ENCODE assay signal across 18 mouse cellular contexts in genomic region chr7:44776849-44777498, GRCm38 (mm10). TPM values are rescaled to one million over a fixed set of nuclear protein-coding genes. Genes with fewer than 3 reads are reported as not detected.
A peak's percentile ranks its signal among the peaks of the same experiment; 100 is the strongest.
DNase-seq lines count a peak whose midpoint lies in the region; ATAC-seq and TF ChIP-seq lines count a peak whose summit lies in the region.
"Had no signal": no experiment of that assay in that cellular context is flagged by ENCODE, and none has a peak within 500 bp of the region (broad histone marks: within the 10 kb centered on the region; RNA-seq: fewer than 3 reads in every experiment).

No protein-coding gene starts in this region.

- no peaks in the 10 kb centered on the region for H3K79me2 ChIP-seq in C2C12 (ENCODE audit: control insufficient read depth, insufficient read depth)

- no peak for ATAC-seq in liver, embryonic 11.5 days (replicated peaks; ENCODE audit: low FRiP score)
- no peak for ATAC-seq in embryonic facial prominence, embryonic 14.5 days (ENCODE audit: low read depth)
- peak; percentile 30 for ATAC-seq in liver, embryonic 15.5 days (ENCODE audit: insufficient read depth)
- ATAC-seq: forebrain, postnatal 0 days; Patski had no signal

- H3K4me1 ChIP-seq in liver, embryonic 11.5 days (replicated peaks; ENCODE audit: control insufficient read depth, insufficient read depth, low read length) = peaks cover 10% of the 10 kb centered on the region
- H3K4me1 ChIP-seq in embryonic facial prominence, embryonic 14.5 days (ENCODE audit: control insufficient read depth, insufficient read depth, low read length) = no peaks in the 10 kb centered on the region
- peaks cover 36% of the 10 kb centered on the region for H3K4me1 ChIP-seq in liver, embryonic 15.5 days (replicated peaks)

- no peak overlapping the region for H3K9ac ChIP-seq in liver, embryonic 11.5 days (ENCODE audit: low read depth, low read length)
- H3K9ac ChIP-seq in embryonic facial prominence, embryonic 14.5 days (ENCODE audit: low read depth, low read length) = no peak overlapping the region
- H3K9ac ChIP-seq in liver, embryonic 15.5 days = no peak overlapping the region
- H3K9ac ChIP-seq: forebrain, postnatal 0 days; hindbrain, embryonic 14.5 days had no signal

- no peaks in the 10 kb centered on the region for H3K9me3 ChIP-seq in liver, embryonic 11.5 days (ENCODE audit: control insufficient read depth, low read length)
- no peaks in the 10 kb centered on the region for H3K9me3 ChIP-seq in embryonic facial prominence, embryonic 14.5 days (ENCODE audit: control insufficient read depth, low read length)
- no peaks in the 10 kb centered on the region for H3K9me3 ChIP-seq in liver, embryonic 15.5 days (replicated peaks)

- no peak overlapping the region for H3ac ChIP-seq in C2C12 (ENCODE audit: control insufficient read depth, insufficient read length, low read depth)

- H3K4me3 ChIP-seq in liver, embryonic 11.5 days (ENCODE audit: low read depth, low read length) = no peak overlapping the region
- H3K4me3 ChIP-seq in C2C12 (ENCODE audit: insufficient read depth, poor library complexity, severe bottlenecking) = no peak overlapping the region
- H3K4me3 ChIP-seq in embryonic facial prominence, embryonic 14.5 days (ENCODE audit: low read depth, low read length) = no peak overlapping the region
- H3K4me3 ChIP-seq in liver, embryonic 15.5 days (replicated peaks) = no peak overlapping the region

- no peak overlapping the region for H3K4me2 ChIP-seq in liver, embryonic 11.5 days
- H3K4me2 ChIP-seq in embryonic facial prominence, embryonic 14.5 days (ENCODE audit: low read depth, low read length) = no peak overlapping the region
- H3K4me2 ChIP-seq in liver, embryonic 15.5 days = peak overlapping the region; percentile 32; the same call in 1 of the 2 replicates
- H3K4me2 ChIP-seq: hindbrain, embryonic 14.5 days had no signal

- peaks cover 5% of the 10 kb centered on the region; the same call in 1 of the 2 replicates for H3K36me3 ChIP-seq in liver, embryonic 11.5 days (ENCODE audit: control insufficient read depth, insufficient read depth, low read length)
- H3K36me3 ChIP-seq in C2C12 (ENCODE audit: control insufficient read depth, insufficient read depth) = peaks cover 4% of the 10 kb centered on the region
- H3K36me3 ChIP-seq in embryonic facial prominence, embryonic 14.5 days (ENCODE audit: control insufficient read depth, insufficient read depth, low read length) = peaks cover 56% of the 10 kb centered on the region
- H3K36me3 ChIP-seq in liver, embryonic 15.5 days (replicated peaks) = peaks cover 48% of the 10 kb centered on the region

- H3K79me3 ChIP-seq in C2C12 (ENCODE audit: low read depth) = no peaks in the 10 kb centered on the region

- H3K27me3 ChIP-seq in liver, embryonic 11.5 days (replicated peaks; ENCODE audit: control insufficient read depth, insufficient read depth, low read length) = no peaks in the 10 kb centered on the region
- no peaks in the 10 kb centered on the region for H3K27me3 ChIP-seq in C2C12 (ENCODE audit: control insufficient read depth, insufficient read depth, insufficient read length)
- H3K27me3 ChIP-seq in embryonic facial prominence, embryonic 14.5 days (replicated peaks; ENCODE audit: control insufficient read depth, insufficient read depth, low read length) = no peaks in the 10 kb centered on the region
- no peaks in the 10 kb centered on the region for H3K27me3 ChIP-seq in liver, embryonic 15.5 days
- H3K27me3 ChIP-seq: CH12.LX, Patski had no signal

- no peak for TF ChIP-seq CTCF in C2C12 (IDR thresholded peaks at IDR 0.05; ENCODE audit: control insufficient read depth, insufficient read depth, insufficient read length)

- peak; percentile 60 for DNase-seq in liver
- no peak for DNase-seq in liver, embryonic 11.5 days (ENCODE audit: low spot score)
- peak; percentile 9 for DNase-seq in embryonic facial prominence, embryonic 14.5 days (ENCODE audit: low spot score)
- DNase-seq in urinary bladder, postnatal 14 days (ENCODE audit: low spot score) = no peak
- DNase-seq in cerebellum, postnatal 25 days = no peak
- no peak for DNase-seq in kidney, adult 11 months
- DNase-seq: cerebellum, adult 2 months; forebrain, postnatal 0 days; gastrocnemius, postnatal 14 days; kidney, adult 18-20 months; kidney, postnatal 14 days; midbrain, embryonic 14.5 days; thymus, adult 2 months had no signal

- 87% methylated on average over 9 of the region's 9 CpGs for WGBS in liver, embryonic 11.5 days
- WGBS in embryonic facial prominence, embryonic 14.5 days = 79% methylated on average over 9 of the region's 9 CpGs
- WGBS in liver, embryonic 15.5 days (ENCODE audit: insufficient replicate concordance) = 81% methylated on average over 9 of the region's 9 CpGs

- H3K27ac ChIP-seq in liver, embryonic 11.5 days (ENCODE audit: low read depth, low read length) = no peak overlapping the region
- H3K27ac ChIP-seq in embryonic facial prominence, embryonic 14.5 days (replicated peaks; ENCODE audit: low read depth, low read length) = no peak overlapping the region
- H3K27ac ChIP-seq in liver, embryonic 15.5 days (replicated peaks) = peak overlapping the region; percentile 83
- H3K27ac ChIP-seq: hindbrain, embryonic 14.5 days had no signal

TF ChIP-seq in C2C12, 6 proteins besides CTCF, POLR2A, EP300 and RAD21:
- TF ChIP-seq MAX (IDR thresholded peaks at IDR 0.05) (no peak), MYOG (IDR thresholded peaks at IDR 0.05; ENCODE audit: control insufficient read depth, extremely low read depth, insufficient read length) (no peak), USF1 (IDR thresholded peaks at IDR 0.05; ENCODE audit: low read depth) (no peak), FOSL1 (IDR thresholded peaks at IDR 0.05; ENCODE audit: insufficient read depth, low read length, poor library complexity, severe bottlenecking) (peak; percentile 25), MYOD1 (IDR thresholded peaks at IDR 0.05; ENCODE audit: control insufficient read depth, insufficient read length, low read depth) (peak; percentile 16)

RNA-seq across cellular contexts. Expression of gene Zfp473, which starts 26.1 kb away (rescaled TPM):
- polyA plus RNA-seq in liver, embryonic 11.5 days (2014; fragmentation: Nextera tagmentation; extraction: Ambion mirVana) = 2.7 TPM in 2 replicates
- polyA plus RNA-seq in C2C12 (2012; fragmentation: generic; extraction: Trizol) = 0.29 TPM
- polyA plus RNA-seq in embryonic facial prominence, embryonic 14.5 days (2014; fragmentation: Nextera tagmentation; extraction: Ambion mirVana) = 1.1 and 1.7 TPM in 2 replicates
- 0.94 and 1.0 TPM in 2 replicates for polyA plus RNA-seq in liver, embryonic 15.5 days (2015; fragmentation: Nextera tagmentation; extraction: Ambion mirVana)

RNA-seq across cellular contexts. Expression of gene Vrk3, which starts 28.8 kb away (rescaled TPM):
- 36.4 and 39.2 TPM in 2 replicates for polyA plus RNA-seq in liver, embryonic 11.5 days (2014; fragmentation: Nextera tagmentation; extraction: Ambion mirVana)
- 20.0 TPM for polyA plus RNA-seq in C2C12 (2012; fragmentation: generic; extraction: Trizol)
- 24.8 and 29.3 TPM in 2 replicates for polyA plus RNA-seq in embryonic facial prominence, embryonic 14.5 days (2014; fragmentation: Nextera tagmentation; extraction: Ambion mirVana)
- polyA plus RNA-seq in liver, embryonic 15.5 days (2015; fragmentation: Nextera tagmentation; extraction: Ambion mirVana) = 28.1 and 30.0 TPM in 2 replicates

RNA-seq across cellular contexts. Expression of gene Nup62, which starts 38.9 kb away (rescaled TPM):
- 85.7 and 91.4 TPM in 2 replicates for polyA plus RNA-seq in liver, embryonic 11.5 days (2014; fragmentation: Nextera tagmentation; extraction: Ambion mirVana)
- 102 TPM for polyA plus RNA-seq in C2C12 (2012; fragmentation: generic; extraction: Trizol)
- polyA plus RNA-seq in embryonic facial prominence, embryonic 14.5 days (2014; fragmentation: Nextera tagmentation; extraction: Ambion mirVana) = 47.0 and 51.1 TPM in 2 replicates
- 48.8 and 51.2 TPM in 2 replicates for polyA plus RNA-seq in liver, embryonic 15.5 days (2015; fragmentation: Nextera tagmentation; extraction: Ambion mirVana)

RNA-seq across cellular contexts. Expression of gene Il4i1, which starts 39.2 kb away (rescaled TPM):
- 1.3 and 2.9 TPM in 2 replicates for polyA plus RNA-seq in liver, embryonic 11.5 days (2014; fragmentation: Nextera tagmentation; extraction: Ambion mirVana)
- 0.63 TPM for polyA plus RNA-seq in C2C12 (2012; fragmentation: generic; extraction: Trizol)
- polyA plus RNA-seq in embryonic facial prominence, embryonic 14.5 days (2014; fragmentation: Nextera tagmentation; extraction: Ambion mirVana) = 0.78 and 1.4 TPM in 2 replicates
- 0.35 and 0.46 TPM in 2 replicates for polyA plus RNA-seq in liver, embryonic 15.5 days (2015; fragmentation: Nextera tagmentation; extraction: Ambion mirVana)

RNA-seq across cellular contexts. Expression of gene Atf5, which starts 39.5 kb away (rescaled TPM):
- polyA plus RNA-seq in liver, embryonic 11.5 days (2014; fragmentation: Nextera tagmentation; extraction: Ambion mirVana) = 3.9 and 4.2 TPM in 2 replicates
- polyA plus RNA-seq in C2C12 (2012; fragmentation: generic; extraction: Trizol) = 290 TPM
- 6.8 and 6.9 TPM in 2 replicates for polyA plus RNA-seq in embryonic facial prominence, embryonic 14.5 days (2014; fragmentation: Nextera tagmentation; extraction: Ambion mirVana)
- 7.5 and 9.2 TPM in 2 replicates for polyA plus RNA-seq in liver, embryonic 15.5 days (2015; fragmentation: Nextera tagmentation; extraction: Ambion mirVana)

Comparison
In these comparisons a context has a peak if more than half of its experiments do, and no peak if none do; other contexts are left out.
1. DNase-seq: peak in liver (single experiment) and embryonic facial prominence, embryonic 14.5 days (single experiment); none in liver, embryonic 11.5 days (single experiment), urinary bladder, postnatal 14 days (single experiment), cerebellum, postnatal 25 days (0 of 2) and kidney, adult 11 months (single experiment).